Mouse (Mus musculus): Measurements from ENCODE around the gene Anxa1.

- no peak for TF ChIP-seq CTCF (IDR thresholded peaks at IDR 0.05; ENCODE audit: low read depth)
- no peak for TF ChIP-seq EP300 (IDR thresholded peaks at IDR 0.05; ENCODE audit: low read depth)
These were observed 6.3 kb upstream of the Anxa1 start for GRCm38 (mm10) chr19:20397092-20397491.
